Mouse (Mus musculus): ENCODE measurements around the gene Cytip.

The Cytip gene

DNA sequence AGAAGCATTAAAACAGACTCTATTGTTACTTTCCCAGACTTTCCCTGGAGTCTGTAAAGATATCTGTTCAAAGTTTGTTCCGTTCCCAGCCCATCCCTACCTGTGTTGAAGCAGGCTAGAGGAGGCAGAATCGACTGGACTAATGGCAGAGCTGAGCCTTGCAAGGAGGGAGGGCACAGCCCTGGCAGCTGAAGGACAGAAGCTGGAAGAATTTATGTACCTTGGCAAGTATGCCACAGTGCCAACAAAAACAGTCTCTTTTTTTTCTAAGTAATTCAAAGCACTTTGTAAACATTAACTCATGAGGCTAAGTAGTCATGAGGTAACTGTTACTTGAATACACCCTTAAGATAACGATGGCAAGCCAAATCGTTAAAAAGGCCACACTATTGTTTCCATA is at the start of gene Cytip:
Gene Cytip (minus strand): TSS at position 187 of the 400 bp plus-strand sequence.
- no peak for DNase-seq (ENCODE audit: low read depth, low spot score)

DNA sequence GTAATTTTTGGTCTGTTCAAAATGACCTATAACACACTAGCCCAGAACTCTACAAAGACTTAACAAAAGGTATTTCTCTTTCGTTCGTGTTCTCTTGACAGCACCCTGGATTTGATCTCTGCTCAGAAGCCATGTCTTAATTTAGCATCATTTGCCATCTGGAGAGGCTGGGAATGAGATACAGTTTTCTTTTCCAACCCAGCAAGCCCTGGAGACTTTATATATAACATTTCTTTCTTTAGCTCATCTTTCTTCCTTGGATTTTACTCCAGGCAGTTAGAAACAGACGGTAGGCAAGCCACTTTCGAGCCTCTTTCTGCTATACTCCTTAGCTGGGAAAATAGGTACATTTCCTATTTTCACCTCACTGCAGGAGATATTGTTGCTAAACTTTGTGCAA is 45.3 kb upstream of the Cytip start:
- no peak for DNase-seq (ENCODE audit: low read depth, low spot score)

DNA sequence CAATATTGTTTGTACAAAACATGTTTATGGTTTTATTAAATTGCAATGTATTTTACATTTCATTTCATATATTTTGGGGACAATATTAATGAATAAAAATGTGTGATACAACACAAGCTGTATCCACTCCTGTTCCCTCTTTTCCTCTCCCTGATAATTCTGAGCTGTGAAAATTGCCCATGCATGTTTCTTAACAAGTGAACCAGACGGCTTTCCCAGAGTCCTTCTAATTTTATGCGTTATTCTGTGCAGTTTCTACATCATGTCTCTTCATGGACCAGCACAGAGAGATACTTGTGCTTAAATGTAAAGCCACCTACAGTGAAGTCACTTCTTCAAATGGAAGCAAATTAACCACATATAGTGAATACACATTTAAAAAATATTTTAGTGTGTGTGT is 42.2 kb upstream of the Cytip start:
- no peak for DNase-seq (ENCODE audit: low read depth, low spot score)

- DNase-seq (ENCODE audit: low read depth, low spot score), result peak; percentile 37
These were observed 4.1 kb upstream of the Cytip start for GRCm38 (mm10) chr2:58199442-58199841.

DNA sequence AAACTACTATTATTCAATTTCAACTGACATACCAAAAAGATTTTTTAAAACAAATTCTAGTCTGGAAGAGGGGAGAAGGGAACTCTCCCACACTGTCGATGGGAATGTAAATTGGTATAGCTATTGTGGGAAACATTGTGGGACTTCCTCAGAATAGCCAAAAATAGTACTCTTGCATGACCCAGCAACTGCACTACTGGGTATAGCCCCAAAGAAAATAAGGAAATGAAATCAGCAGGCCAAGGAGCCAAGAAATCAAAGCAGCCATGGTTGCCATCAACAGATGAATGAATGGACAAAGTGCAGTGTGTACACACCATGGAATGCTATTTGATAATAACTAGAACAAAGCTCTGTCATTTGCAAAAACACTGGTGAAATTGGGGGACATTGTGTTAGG is 1.5 kb upstream of the Cytip start:
- DNase-seq (ENCODE audit: low read depth, low spot score), result no peak

- DNase-seq (ENCODE audit: low read depth, low spot score), result no peak
These were observed 763 bp downstream of the Cytip start for GRCm38 (mm10) chr2:58194422-58195115.

- DNase-seq (ENCODE audit: low read depth, low spot score), result no peak
These were observed 3.2 kb downstream of the Cytip start for GRCm38 (mm10) chr2:58192160-58192559.

GRCm38 (mm10) chr2:58189501-58189900 is 5.8 kb downstream of the Cytip start:
- DNase-seq (ENCODE audit: low read depth, low spot score), result no peak

DNA sequence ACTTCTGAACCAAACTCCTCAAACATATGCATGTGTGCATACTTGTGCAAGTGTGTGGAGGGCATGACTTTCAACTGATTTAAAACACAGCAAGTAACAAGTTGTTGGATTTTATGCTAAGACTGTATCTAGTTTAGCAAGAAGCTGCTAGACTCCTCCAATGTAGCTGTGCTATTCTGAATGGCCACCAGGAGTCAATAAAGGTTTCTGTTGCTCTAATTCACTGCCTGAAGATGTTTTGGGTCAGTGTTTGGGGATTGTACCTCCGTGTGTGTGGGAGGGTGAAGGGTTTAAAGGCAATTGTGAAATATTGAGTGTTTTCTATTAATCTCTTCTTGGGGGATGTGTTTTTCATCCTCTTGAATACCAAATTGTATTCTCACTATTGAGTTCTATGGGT is 6.4 kb downstream of the Cytip start:
- no peak for DNase-seq (ENCODE audit: low read depth, low spot score)

DNA sequence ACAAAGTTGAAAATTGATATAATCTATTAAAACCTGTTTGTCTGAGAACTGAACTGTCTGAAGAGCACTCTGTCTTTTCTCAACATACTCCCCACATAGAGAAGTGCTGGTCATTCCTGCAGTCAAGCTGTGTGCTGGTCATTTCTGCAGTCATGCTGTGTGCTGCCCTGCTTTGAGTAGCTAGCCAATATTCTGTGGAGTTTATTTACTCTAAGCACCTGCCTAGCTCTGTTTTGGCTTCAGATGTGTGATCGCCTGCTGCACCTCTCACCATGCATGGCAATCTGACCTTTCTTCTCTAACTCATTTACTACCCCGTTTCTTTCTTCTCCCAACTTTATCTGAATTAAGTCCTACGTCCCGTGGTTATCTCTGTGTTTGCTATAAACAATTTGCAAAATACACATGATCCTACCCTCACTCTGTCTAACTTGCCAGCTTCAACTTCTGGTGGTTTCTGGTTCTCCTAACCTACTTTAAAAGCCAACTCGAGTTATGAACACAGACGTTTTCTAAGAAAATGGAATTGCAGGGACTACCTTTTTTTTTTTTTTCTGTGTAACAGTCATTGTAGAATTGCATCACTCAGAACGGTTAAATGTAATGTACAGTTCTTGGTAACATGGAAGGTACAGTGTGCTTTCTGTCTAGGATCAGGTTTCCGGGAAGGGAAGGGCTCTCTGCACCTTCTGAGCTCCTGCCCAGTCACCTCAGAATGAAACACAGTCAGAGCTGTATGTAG is 7.9 kb downstream of the Cytip start:
- no peak for DNase-seq (ENCODE audit: low read depth, low spot score)

DNA sequence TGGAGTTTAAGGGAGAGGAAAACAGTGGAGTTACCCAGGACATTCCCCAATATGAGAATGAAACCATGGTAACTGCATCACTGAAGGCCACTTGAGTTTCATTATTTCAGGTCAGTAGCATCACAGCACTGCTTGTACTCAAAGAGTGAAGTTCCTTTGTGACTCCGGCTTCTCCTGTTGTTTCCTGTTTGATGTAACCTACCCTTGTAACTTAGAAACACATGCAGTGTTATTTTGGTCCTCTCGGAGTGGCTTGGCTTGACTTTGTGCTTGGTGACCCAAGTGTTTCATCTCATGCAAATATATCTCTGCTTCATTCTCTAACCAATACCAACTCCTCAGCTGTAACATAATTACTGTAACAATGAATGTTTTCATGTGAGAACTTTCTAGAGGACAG is 11.1 kb downstream of the Cytip start:
- no peak for DNase-seq (ENCODE audit: low read depth, low spot score)

DNA sequence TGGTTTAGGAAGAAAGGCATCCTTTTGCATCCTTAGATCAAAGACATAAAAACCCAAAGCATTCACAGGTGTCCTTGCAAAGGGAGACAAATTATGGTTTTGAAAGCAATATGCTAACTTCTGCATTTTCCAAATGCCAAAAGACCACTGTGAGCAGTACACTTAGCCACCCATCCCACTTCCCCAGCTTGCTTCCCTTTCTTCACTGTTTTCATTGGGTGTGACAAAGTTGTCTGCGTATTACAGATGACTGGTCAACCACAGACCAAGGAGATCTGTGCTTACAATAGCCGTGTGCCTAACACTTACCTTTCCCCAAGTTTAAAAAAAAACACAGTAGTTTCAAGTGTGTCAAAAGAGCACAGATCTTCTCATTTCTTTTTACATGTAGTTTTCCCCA is 11.7 kb downstream of the Cytip start:
- DNase-seq (ENCODE audit: low read depth, low spot score), result no peak

GRCm38 (mm10) chr2:58180776-58181175 is 14.6 kb downstream of the Cytip start:
- DNase-seq (ENCODE audit: low read depth, low spot score), result no peak

GRCm38 (mm10) chr2:58179056-58179455 is 16.3 kb downstream of the Cytip start:
- no peak for DNase-seq (ENCODE audit: low read depth, low spot score)

GRCm38 (mm10) chr2:58175392-58176291 is 19.7 kb downstream of the Cytip start:
- DNase-seq (ENCODE audit: low read depth, low spot score), result no peak

DNA sequence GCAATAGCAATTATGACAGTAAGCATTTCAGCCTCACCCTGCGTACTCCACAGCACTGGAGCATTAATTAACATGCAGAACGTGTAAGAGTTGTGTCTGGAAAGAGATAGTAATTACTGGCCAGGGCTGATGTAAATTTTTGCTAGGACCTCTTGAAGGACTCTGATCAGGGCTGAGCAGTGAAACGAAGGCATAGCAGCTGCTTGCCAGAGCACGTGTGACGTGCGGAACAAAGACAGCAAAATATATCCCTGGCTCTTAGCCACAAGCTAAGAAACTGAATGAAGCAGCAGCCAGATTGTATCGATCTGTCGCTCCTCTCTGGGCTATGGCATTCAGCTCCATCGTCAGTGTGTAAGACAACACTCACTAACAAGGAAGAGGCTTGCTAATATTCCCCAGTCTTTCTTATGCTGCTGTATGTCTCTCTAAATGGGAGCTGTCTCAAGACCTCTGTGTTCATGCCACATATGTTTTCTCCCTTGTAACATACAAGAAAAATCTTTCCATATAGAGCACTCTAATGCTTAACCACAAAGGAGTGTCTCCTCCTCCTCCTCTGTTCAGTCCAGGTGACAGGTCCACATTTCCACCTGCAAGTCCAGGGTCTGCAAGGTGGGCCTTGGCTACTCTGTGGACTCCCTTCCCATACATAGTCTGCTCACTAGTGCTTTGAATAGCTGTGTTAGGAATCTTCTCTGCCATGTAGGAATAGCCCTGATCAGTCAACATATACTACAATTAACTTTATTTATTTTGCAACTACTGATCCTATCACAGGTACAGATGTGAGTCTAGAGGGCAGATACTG is 20.7 kb downstream of the Cytip start:
- no peak for DNase-seq (ENCODE audit: low read depth, low spot score)

DNA sequence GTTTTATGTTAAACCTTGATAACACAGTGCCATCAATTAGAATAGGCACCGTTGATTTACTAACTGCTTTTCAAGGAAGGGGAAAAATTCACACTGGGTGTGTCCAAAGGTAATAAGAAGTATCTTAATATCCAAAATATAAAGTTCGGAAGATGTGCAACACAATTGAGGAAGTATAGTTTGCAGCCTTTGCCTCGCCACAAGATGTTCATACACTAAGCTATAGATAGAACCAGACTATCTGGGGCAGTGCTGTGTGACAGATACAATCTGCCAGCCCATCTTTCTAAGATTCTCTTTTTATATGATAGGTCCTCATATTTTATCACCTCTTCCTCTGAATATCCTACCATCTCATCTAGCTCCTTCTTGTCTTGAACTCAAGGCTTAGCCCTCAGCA is 22.4 kb downstream of the Cytip start:
- DNase-seq (ENCODE audit: low read depth, low spot score), result no peak

GRCm38 (mm10) chr2:58169173-58169572 is 26.2 kb downstream of the Cytip start:
- no peak for DNase-seq (ENCODE audit: low read depth, low spot score)

- no peak for DNase-seq (ENCODE audit: low read depth, low spot score)
These were observed 27.7 kb downstream of the Cytip start for GRCm38 (mm10) chr2:58167654-58168053.

- DNase-seq (ENCODE audit: low read depth, low spot score), result no peak
These were observed 28.6 kb downstream of the Cytip start for GRCm38 (mm10) chr2:58166764-58167163.

- DNase-seq (ENCODE audit: low read depth, low spot score), result no peak
These were observed 31.7 kb downstream of the Cytip start for GRCm38 (mm10) chr2:58163457-58164181.

Measured in ZHBTc4 (cell line).